Mouse (Mus musculus) small intestine, adult 2 months (tissue): ENCODE measurements at regions not wholly inside any gene's neighbourhood (a gene's known extent, or its start where the extent isn't known, plus 50 kb on each side); places are given as distances from the start of the nearest gene placed in this dataset.

ENCODE experiments used
- CTCF ChIP-seq: fragments of 200-500 bp; IDR thresholded peaks from 2 replicates; pipeline ENCODE4 v1.5.1; 2012; ENCODE audit warnings: low read depth, mild to moderate bottlenecking, control low read depth, inconsistent platforms, low read length, moderate library complexity, mixed read lengths; ENCODE audit not compliant: insufficient replicate concordance, insufficient read length; ENCODE audit errors: extremely low read depth
- POLR2A ChIP-seq: fragments of 200-500 bp; IDR thresholded peaks from 2 replicates; pipeline ENCODE4 v1.6.1; 2012; ENCODE audit warnings: low read depth, mild to moderate bottlenecking, control low read depth, inconsistent platforms, low read length, moderate library complexity

DNA sequence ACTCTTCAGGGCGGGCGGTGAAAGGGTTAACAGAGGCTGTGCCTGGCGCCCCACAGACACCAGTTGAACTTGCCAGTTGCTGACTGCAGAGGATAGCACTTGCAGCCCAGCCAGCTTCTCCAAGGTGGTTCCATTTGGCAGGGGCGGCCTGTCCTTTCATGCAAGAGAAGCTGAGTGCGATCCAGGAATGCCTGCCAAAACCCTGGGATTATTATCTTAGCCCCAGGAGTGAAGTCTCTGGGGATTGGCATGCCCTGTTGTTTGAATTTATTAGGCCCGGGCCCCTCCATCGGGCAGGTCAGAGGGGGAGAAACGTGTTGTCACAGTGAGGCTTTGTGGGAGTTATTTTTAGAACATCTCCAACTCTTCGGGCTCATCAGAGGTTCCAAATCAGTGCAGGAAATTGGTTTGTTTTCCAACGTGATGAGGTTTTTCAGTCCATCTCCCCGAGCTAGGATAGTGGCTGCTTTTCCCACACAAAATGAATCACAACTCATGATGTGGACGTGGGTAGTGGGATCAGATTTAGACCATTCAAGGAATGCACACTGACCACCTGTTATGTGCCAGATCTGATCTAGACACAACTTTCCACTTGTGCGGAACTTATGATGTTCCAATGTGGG, 219.4 kb upstream of the Rpl38 start:
- no peak for TF ChIP-seq CTCF
- no peak for TF ChIP-seq POLR2A
